Mouse (Mus musculus) layer of hippocampus, postnatal 25 days (tissue): ENCODE data around the gene Trpm3. TPM values are rescaled to one million over a fixed set of nuclear protein-coding genes. Genes with fewer than 3 reads are reported as not detected.
"Not testable (repeated sequence)": the region's sequence is repeated elsewhere in the genome, so short reads cannot be mapped to it uniquely, and the experiment has no call there.

Experiments
- DNase-seq, 2 experiments: peaks; one replicate each; pipeline ENCODE4 v3.0.0; 2022; ENCODE audit warnings: mixed read lengths in 2 of 2, low spot score in 1 of 2; ENCODE audit errors: extremely low spot score in 1 of 2
- microRNA-seq, 2 experiments: library from miRNA; unstranded; fragments of <30 nt; microRNA quantifications; one replicate each; pipeline ENCODE4 v1.2.0; 2021
- total RNA-seq, 2 experiments: library from RNA; stranded (reverse); gene quantifications; 2 replicates each; pipeline ENCODE4 v1.2.3; 2021

Gene Trpm3
- total RNA-seq, 2 experiments from 2014 or later, result 46.2 to 55.0 TPM

DNA sequence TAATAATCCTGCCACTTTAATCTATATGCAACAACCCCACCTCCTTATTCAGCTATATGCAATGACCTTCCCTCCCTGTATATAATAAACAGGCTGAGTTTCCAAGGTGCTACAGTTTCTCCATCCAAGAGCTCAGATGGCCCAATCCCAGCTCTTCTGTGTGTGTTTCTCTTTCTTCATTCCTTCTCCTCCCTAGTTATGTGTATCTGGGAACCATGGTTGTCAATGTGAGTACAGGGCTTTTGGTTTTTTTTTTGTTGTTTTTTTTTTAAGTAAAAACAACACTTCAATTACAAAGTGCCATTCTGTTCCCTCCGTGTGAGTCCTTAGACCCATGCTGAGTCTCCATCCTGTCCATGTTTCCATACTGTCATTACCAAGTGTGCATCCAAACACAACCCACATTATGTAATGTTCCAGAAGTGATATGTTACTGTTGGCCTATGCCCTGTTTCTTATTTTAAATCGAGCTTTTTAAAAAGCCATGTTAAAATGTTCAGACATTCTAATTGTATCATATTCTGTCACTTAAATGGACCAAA, 879.4 kb downstream of the Trpm3 start:
- DNase-seq, result no peak

DNA sequence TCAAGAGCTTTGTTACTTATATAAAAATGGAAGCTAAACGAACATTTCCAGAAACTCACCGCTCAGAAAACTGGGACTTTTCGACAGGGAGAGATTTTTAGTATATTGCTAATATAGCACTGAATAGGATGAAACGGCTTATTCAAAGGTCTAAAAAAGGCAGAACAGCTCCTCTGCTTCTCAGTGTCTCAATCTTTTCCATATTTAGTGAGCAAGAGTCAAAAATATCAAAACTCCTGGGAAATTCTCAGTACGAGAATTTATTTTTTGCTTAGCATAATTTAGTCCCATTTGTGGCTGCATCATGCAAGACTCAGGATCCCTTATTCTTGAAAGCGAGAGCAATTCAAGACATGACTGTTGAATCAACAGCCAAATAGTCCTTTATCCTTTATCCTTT, 884.1 kb downstream of the Trpm3 start:
- DNase-seq, result no peak

DNA sequence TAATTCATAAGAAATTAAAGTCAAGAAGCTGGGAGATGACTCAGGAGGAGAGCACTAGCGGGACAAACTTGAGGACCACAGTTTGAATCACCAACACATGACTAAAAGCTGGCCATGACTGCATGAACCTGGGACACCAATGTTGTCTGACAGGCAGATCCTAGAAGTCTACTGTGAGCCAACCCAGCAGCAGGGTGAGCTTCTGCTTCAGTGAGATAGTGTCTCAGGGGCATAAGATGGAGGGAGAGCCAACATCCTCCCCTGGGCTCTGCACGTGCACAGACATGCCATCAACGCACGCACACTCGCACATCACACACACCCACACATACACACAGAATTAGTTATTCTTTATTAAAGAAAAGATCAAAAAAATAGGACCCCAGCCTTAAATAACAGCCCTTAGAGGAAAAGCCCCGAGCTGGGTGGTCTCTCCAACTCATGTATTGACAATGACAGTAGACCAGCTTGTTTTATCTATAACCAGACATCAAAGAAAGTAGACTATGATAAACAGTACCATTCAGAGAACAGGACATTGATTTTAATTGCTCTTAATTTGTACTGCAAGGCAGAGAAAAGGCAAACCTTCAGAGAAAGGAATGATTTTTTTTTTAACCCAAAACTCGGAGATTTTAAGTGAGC, 884.6 kb downstream of the Trpm3 start:
- no peak for DNase-seq

GRCm38 (mm10) chr19:23024821-23025220, 886.0 kb downstream of the Trpm3 start:
- no peak for DNase-seq

GRCm38 (mm10) chr19:23026427-23026826, 887.6 kb downstream of the Trpm3 start:
- DNase-seq, result no peak

- no peak for DNase-seq
These were observed 889.4 kb downstream of the Trpm3 start for GRCm38 (mm10) chr19:23028283-23028682.

- not testable (repeated sequence) for DNase-seq
These were observed 894.5 kb downstream of the Trpm3 start for GRCm38 (mm10) chr19:23033343-23033742.

DNA sequence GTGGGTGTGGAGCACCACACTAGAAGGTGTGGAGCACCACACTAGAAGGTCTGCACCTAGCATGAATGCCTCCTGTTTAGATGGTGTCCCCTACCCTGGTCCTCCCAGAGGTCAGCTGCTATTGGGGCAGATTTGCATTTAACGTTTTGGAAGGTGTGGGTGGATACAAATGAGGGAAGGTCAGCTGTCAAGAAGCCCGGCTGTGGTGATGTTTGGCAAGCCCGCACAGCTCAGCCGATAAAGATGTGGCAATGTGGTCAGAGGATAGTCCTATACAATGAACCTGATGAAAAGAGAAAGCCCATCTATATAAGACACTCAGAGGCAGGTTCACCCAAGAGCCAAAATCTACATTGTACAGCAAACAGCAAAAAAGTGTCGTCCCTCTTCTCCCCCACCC, 895.3 kb downstream of the Trpm3 start:
- no peak for DNase-seq

DNA sequence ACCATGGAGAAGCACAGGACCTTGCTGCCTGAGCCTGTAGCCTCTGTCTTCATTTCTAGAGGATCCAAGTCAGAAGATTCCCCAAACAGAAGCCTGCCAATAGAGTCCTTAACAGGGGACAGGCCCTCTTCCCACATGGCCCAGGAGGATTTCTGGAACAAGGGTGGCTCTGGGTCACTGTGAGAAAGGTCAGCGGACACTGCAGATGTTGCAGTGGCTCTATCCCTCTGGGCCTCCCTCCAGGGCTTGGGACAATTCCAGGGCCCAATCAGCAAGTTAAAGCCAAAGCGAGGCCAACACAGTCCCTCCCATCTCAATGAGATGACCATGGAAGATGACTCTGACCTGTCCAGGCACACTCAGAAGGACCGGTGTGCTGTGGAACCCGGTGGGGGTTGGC, 896.1 kb downstream of the Trpm3 start:
- DNase-seq, result no peak

- no peak for DNase-seq
These were observed 896.9 kb downstream of the Trpm3 start for GRCm38 (mm10) chr19:23035786-23036185.

DNA sequence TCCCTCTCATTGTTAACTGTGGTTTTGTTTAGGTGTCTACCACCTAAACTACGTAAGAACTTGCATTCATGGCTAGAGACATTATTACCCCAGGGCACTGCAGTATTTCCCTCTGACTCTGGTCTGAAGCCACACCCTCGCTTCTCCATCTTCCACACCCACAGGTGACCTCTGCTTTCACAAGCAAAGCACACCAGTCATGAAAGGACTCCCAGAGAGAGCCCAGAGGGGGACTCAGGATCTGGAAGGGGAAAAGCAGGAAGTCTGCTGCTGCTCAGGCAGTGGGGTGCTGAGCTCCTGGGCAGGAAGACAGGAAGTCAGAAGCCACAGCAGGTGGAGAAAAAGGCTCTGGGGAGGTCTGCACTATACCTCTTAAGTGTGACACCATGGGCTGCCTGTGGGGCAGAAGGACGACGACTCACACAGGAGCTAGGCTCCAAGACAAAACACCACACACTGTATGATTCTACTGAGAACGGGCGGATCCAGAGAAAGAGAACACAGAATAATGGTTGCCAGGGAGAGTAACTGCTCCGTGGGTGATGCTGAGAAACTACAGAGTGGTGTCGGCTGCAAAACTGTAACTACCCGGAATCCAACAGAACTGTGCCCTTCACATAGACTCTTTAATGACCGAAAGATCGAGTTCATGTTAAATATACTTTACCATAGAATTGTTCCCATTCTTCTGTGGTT, 898.1 kb downstream of the Trpm3 start:
- peak in 1 of 2 experiments; percentile 15 for DNase-seq

- DNase-seq, result no peak
These were observed 898.7 kb downstream of the Trpm3 start for GRCm38 (mm10) chr19:23037499-23037898.

DNA sequence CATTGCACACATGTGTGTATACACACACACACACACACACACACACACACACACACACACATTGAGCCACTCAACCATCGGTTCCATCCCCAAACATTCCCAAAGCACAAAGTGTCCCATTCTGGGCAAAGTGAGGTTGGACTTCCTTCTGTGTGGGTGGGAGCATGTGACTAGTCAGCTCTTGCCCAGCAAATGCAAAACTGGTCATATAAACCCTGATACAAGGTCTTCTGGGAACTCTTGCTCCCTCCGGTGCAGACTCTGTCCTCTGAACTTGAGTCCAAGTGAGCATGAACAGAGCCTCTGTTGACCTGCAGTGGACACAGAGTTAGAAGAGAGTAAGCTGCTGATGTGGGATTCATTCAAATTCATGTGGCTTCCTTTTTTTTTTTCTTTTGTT, 899.5 kb downstream of the Trpm3 start:
- no peak for DNase-seq

GRCm38 (mm10) chr19:23041483-23042167, 902.8 kb downstream of the Trpm3 start:
- no peak for DNase-seq

- DNase-seq, result no peak
These were observed 903.4 kb downstream of the Trpm3 start for GRCm38 (mm10) chr19:23042168-23042733.

- no peak for DNase-seq
These were observed 904.9 kb downstream of the Trpm3 start for GRCm38 (mm10) chr19:23043699-23044098.

Small RNA genes within 50 kb of the gene (microRNA-seq; reads per million reads assigned to microRNA genes)
- gene Mir204, result 603 to 720 reads per million in 2 experiments
